Mouse (Mus musculus) adrenal gland, adult 18-20 months (tissue): ENCODE data around the gene Gm21958. TPM values are rescaled to one million over a fixed set of nuclear protein-coding genes. Genes with fewer than 3 reads are reported as not detected.

ENCODE experiments used
- total RNA-seq, 2 experiments: library from RNA; stranded (reverse); gene quantifications; 1 replicate in 1 of 2; 2 replicates in 1 of 2; pipeline ENCODE4 v1.2.3; 2021

The Gm21958 gene
- total RNA-seq, 2 experiments from 2014 or later: not detected

Other genes with a start within 250 kb of the Gm21958 start
- gene Supt20, start 21.5 kb downstream of the Gm21958 start, total RNA-seq: 10 to 100 TPM; 35.6 to 37.4 TPM
- gene Exosc8, start 21.0 kb upstream of the Gm21958 start, total RNA-seq: 10 to 100 TPM; 25.7 to 34.4 TPM
- gene Alg5, start 21.2 kb upstream of the Gm21958 start, total RNA-seq: 10 to 100 TPM; 33.6 to 43.3 TPM
- gene Smad9, start 41.2 kb upstream of the Gm21958 start, total RNA-seq: 10 to 100 TPM in 1 of 2 experiments, 1 to 10 TPM in 1; 9.8 to 19.8 TPM
- 10 to 100 TPM; 25.0 to 31.7 TPM for gene Rfxap, start 93.4 kb upstream of the Gm21958 start, total RNA-seq
- not detected for gene Sertm1, start 201.5 kb upstream of the Gm21958 start, total RNA-seq